Mouse (Mus musculus): ENCODE results near the gene Abca9. TPM values are rescaled to one million over a fixed set of nuclear protein-coding genes. Genes with fewer than 3 reads are reported as not detected.
A peak's percentile ranks its signal among the peaks of the same experiment; 100 is the strongest.

Abca9 gene
- polyA plus RNA-seq, 1 experiment, result 2.2 TPM

- no peaks in the 10 kb centered on the region for H3K4me1 ChIP-seq (ENCODE audit: control insufficient read depth, insufficient read depth, low read length)
- TF ChIP-seq CTCF (IDR thresholded peaks at IDR 0.05; ENCODE audit: insufficient read depth, low read length) (no peak), POLR2A (IDR thresholded peaks at IDR 0.05; ENCODE audit: borderline replicate concordance, extremely low read depth, low read depth, low read length) (no peak)
- no peak for DNase-seq
- 42% methylated on average over 7 of the region's 7 CpGs for WGBS
- peak overlapping the region; percentile 43 for H3K4me3 ChIP-seq (replicated peaks; ENCODE audit: extremely low read depth, low read depth, low read length)
These were observed 73.1 kb downstream of the Abca9 start for GRCm38 (mm10) chr11:110094846-110095380.

DNA sequence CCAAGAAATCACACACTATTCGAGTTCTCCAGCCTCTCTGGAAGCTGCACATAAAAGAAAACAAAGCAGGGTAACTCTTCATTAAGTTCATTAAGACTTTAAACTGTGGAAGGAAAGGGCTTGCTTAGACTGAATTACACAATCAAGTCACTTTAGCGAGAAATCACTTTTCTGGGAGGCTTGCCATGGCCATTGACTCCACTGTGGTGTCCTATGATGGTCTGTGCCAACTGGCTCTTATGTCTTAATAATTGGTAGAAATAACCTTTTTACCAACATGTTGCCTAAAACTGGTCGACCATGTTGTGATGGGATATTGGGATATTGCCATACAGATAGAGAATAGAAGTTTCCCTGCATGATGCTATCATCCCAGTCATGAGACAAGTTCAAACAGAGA is 73.8 kb downstream of the Abca9 start:
- TF ChIP-seq POLR2A (IDR thresholded peaks at IDR 0.05; ENCODE audit: borderline replicate concordance, extremely low read depth, low read depth, low read length), result no peak
- no peak for TF ChIP-seq CTCF (IDR thresholded peaks at IDR 0.05; ENCODE audit: insufficient read depth, low read length)
- no peak for DNase-seq
- H3K4me1 ChIP-seq (ENCODE audit: control insufficient read depth, insufficient read depth, low read length), result no peaks in the 10 kb centered on the region
- WGBS, result 59% methylated on average over 3 of the region's 3 CpGs
- peak overlapping the region; percentile 37 for H3K4me3 ChIP-seq (replicated peaks; ENCODE audit: extremely low read depth, low read depth, low read length)

GRCm38 (mm10) chr11:110091328-110091727 is 76.7 kb downstream of the Abca9 start:
- TF ChIP-seq CTCF (IDR thresholded peaks at IDR 0.05; ENCODE audit: insufficient read depth, low read length), result no peak
- TF ChIP-seq POLR2A (IDR thresholded peaks at IDR 0.05; ENCODE audit: borderline replicate concordance, extremely low read depth, low read depth, low read length), result no peak
- DNase-seq, result no peak
- Histone ChIP-seq H3K4me1 (ENCODE audit: control insufficient read depth, insufficient read depth, low read length) (no peaks in the 10 kb centered on the region), H3K4me3 (replicated peaks; ENCODE audit: extremely low read depth, low read depth, low read length) (no peak overlapping the region)
- WGBS, result 31% methylated on average over 2 of the region's 2 CpGs

DNA sequence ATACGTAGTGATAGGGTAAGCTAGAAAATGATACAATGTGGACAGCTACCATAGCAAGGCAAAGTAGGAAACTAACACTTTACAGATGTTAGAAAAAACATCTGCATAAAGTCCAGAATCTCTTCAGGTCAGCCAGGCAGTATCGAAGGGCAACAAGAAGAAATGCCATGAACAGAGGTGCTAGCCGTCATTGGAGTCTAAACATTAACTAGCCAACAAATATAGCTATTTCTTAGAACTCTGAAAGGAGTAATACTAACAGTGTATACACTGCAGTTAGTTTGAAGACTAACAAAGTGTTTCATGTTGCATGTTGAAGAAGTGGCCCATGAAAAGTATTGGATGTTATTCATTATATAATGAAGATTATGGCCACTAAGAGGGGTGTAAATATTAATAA is 95.8 kb downstream of the Abca9 start:
- Histone ChIP-seq H3K4me1 (ENCODE audit: control insufficient read depth, insufficient read depth, low read length) (no peaks in the 10 kb centered on the region), H3K4me3 (replicated peaks; ENCODE audit: extremely low read depth, low read depth, low read length) (no peak overlapping the region)
- no peak for DNase-seq
- 74% methylated on average over 3 of the region's 3 CpGs for WGBS
- TF ChIP-seq POLR2A (IDR thresholded peaks at IDR 0.05; ENCODE audit: borderline replicate concordance, extremely low read depth, low read depth, low read length) (no peak), CTCF (IDR thresholded peaks at IDR 0.05; ENCODE audit: insufficient read depth, low read length) (no peak)

GRCm38 (mm10) chr11:110061032-110061431 is 107.0 kb downstream of the Abca9 start:
- Histone ChIP-seq H3K4me1 (ENCODE audit: control insufficient read depth, insufficient read depth, low read length) (no peaks in the 10 kb centered on the region), H3K4me3 (replicated peaks; ENCODE audit: extremely low read depth, low read depth, low read length) (no peak overlapping the region)
- WGBS, result 37% methylated on average over 4 of the region's 4 CpGs
- no peak for TF ChIP-seq POLR2A (IDR thresholded peaks at IDR 0.05; ENCODE audit: borderline replicate concordance, extremely low read depth, low read depth, low read length)
- no peak for TF ChIP-seq CTCF (IDR thresholded peaks at IDR 0.05; ENCODE audit: insufficient read depth, low read length)
- DNase-seq, result no peak

DNA sequence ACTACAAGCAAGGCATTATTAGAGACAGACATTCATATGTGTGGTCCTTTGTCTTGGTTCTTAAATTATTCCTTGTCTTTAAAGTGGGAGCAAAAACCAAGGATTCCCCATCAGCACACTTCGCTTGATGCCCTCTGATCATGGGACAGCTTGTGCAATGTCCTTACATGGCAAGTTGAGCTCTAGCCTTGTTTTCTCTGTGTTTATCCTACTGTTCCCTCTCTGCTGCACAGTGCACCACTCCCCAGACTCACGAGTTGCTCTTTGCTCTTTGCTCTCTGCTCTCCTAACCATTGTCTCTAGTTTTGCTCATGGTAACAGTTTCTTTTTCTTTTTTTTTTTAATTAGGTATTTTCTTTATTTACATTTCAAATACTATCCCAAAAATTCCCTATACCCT is 107.9 kb downstream of the Abca9 start:
- TF ChIP-seq CTCF (IDR thresholded peaks at IDR 0.05; ENCODE audit: insufficient read depth, low read length) (no peak), POLR2A (IDR thresholded peaks at IDR 0.05; ENCODE audit: borderline replicate concordance, extremely low read depth, low read depth, low read length) (no peak)
- 62% methylated on average over 2 of the region's 2 CpGs for WGBS
- DNase-seq, result no peak
- Histone ChIP-seq H3K4me1 (ENCODE audit: control insufficient read depth, insufficient read depth, low read length) (no peaks in the 10 kb centered on the region), H3K4me3 (replicated peaks; ENCODE audit: extremely low read depth, low read depth, low read length) (no peak overlapping the region)

DNA sequence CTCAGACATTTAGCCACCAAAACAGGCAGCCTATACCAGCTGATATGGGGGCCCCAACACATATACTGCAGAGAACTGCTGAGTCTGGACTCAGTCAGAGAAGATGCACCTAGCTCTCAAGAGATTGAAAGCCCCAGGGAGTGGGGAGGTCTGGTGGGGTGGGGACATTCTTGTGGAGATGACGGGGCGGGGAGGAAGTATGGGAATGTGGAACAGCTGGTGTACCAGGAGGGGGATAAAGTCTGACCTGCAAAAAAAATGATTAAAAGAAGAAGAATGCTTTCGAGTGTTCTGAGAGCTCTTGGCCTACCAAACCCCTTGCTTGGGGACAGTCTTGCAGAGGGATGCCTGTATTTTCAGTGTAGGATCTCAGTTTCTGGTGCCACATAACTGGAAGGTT is 114.3 kb downstream of the Abca9 start:
- Histone ChIP-seq H3K4me1 (ENCODE audit: control insufficient read depth, insufficient read depth, low read length) (no peaks in the 10 kb centered on the region), H3K4me3 (replicated peaks; ENCODE audit: extremely low read depth, low read depth, low read length) (no peak overlapping the region)
- TF ChIP-seq POLR2A (IDR thresholded peaks at IDR 0.05; ENCODE audit: borderline replicate concordance, extremely low read depth, low read depth, low read length), result no peak
- TF ChIP-seq CTCF (IDR thresholded peaks at IDR 0.05; ENCODE audit: insufficient read depth, low read length), result no peak
- whole genome bisulfite sequencing, result 74% methylated on average over 3 of the region's 3 CpGs
- no peak for DNase-seq

Other genes starting within 250 kb of the Abca9 start
- 2.5 and 4.3 TPM in 2 replicates for gene Abca8b, start 172.4 kb downstream of the Abca9 start, polyA plus RNA-seq (2012; rRNA removed)
- 16.5 and 23.0 TPM in 2 replicates for gene Abca8a, start 72.2 kb downstream of the Abca9 start, polyA plus RNA-seq (2012; rRNA removed)
- gene Abca6, start 83.6 kb upstream of the Abca9 start, polyA plus RNA-seq (2012; rRNA removed), result 0.52 and 1.1 TPM in 2 replicates
- 2.5 and 4.1 TPM in 2 replicates for gene Abca5, start 169.5 kb upstream of the Abca9 start, polyA plus RNA-seq (2012; rRNA removed)
- gene Map2k6, start 230.9 kb upstream of the Abca9 start, polyA plus RNA-seq (2012; rRNA removed), result 2.1 and 2.3 TPM in 2 replicates